Mouse (Mus musculus) midbrain, embryonic 14.5 days (tissue): Measurements from ENCODE around the gene Commd1. TPM values are rescaled to one million over a fixed set of nuclear protein-coding genes. Genes with fewer than 3 reads are reported as not detected.
A peak's percentile ranks its signal among the peaks of the same experiment; 100 is the strongest.

ENCODE experiments used
- ATAC-seq: fragments of 200-750 bp; cut with Nextera tagmentation; 2 replicates; pipeline ENCODE4 v1.8.0; 2017; ENCODE audit warnings: moderate number of reproducible peaks, moderate library complexity; ENCODE audit not compliant: low FRiP score, low TSS enrichment
- DNase-seq: peaks from one replicate; pipeline ENCODE4 v3.0.0-alpha.2; 2015
- H3K27ac ChIP-seq: fragments of 300-500 bp; sonication (generic); replicated peaks from 2 replicates; pipeline ENCODE4 v1.5.1; 2014; ENCODE audit warnings: mild to moderate bottlenecking, low read depth, low read length, moderate library complexity
- H3K27me3 ChIP-seq: fragments of 300-500 bp; sonication (generic); 2 replicates; pipeline ENCODE4 v1.6.1; 2014; ENCODE audit warnings: low read length, control low read depth, mixed read lengths; ENCODE audit not compliant: control insufficient read depth, insufficient read depth
- H3K36me3 ChIP-seq: fragments of 300-500 bp; sonication (generic); 2 replicates; pipeline ENCODE4 v1.6.1; 2014; ENCODE audit warnings: low read length, control low read depth; ENCODE audit not compliant: control insufficient read depth, insufficient read depth
- H3K4me1 ChIP-seq: fragments of 300-500 bp; sonication (generic); 2 replicates; pipeline ENCODE4 v1.6.1; 2014; ENCODE audit warnings: mild to moderate bottlenecking, antibody characterized with exemption, low read length, control low read depth; ENCODE audit not compliant: control insufficient read depth, insufficient read depth
- H3K4me2 ChIP-seq: fragments of 300-500 bp; sonication (generic); 2 replicates; pipeline ENCODE4 v1.6.1; 2014; ENCODE audit warnings: mild to moderate bottlenecking, low read length, moderate library complexity
- H3K4me3 ChIP-seq: fragments of 300-500 bp; sonication (generic); replicated peaks from 2 replicates; pipeline ENCODE4 v1.5.1; 2014; ENCODE audit warnings: low read depth, low read length
- H3K9ac ChIP-seq: fragments of 300-500 bp; sonication (generic); replicated peaks from 2 replicates; pipeline ENCODE4 v1.6.1; 2014; ENCODE audit warnings: mild to moderate bottlenecking, low read length, moderate library complexity
- H3K9me3 ChIP-seq: fragments of 300-500 bp; sonication (generic); 2 replicates; pipeline ENCODE4 v1.6.1; 2016; ENCODE audit warnings: low read length, control low read depth, mixed read lengths; ENCODE audit not compliant: control insufficient read depth
- WGBS: fragments of 180-500 bp; shearing (Covaris S2); extraction: QIAGEN DNeasy Blood & Tissue Kit; methylation state at CpG from one replicate; pipeline ENCODE4 v1.1.7; 2014; 5-methylcytosine and 5-hydroxymethylcytosine counted together
- polyA plus RNA-seq: library from polyadenylated mRNA; unstranded; fragments of >200 nt; fragmentation: Nextera tagmentation; extraction: Ambion mirVana; gene quantifications from 2 replicates; pipeline ENCODE4 v1.2.1, GENCODE M21; 2014

Gene Commd1
- polyA plus RNA-seq, result 266 and 270 TPM in 2 replicates

DNA sequence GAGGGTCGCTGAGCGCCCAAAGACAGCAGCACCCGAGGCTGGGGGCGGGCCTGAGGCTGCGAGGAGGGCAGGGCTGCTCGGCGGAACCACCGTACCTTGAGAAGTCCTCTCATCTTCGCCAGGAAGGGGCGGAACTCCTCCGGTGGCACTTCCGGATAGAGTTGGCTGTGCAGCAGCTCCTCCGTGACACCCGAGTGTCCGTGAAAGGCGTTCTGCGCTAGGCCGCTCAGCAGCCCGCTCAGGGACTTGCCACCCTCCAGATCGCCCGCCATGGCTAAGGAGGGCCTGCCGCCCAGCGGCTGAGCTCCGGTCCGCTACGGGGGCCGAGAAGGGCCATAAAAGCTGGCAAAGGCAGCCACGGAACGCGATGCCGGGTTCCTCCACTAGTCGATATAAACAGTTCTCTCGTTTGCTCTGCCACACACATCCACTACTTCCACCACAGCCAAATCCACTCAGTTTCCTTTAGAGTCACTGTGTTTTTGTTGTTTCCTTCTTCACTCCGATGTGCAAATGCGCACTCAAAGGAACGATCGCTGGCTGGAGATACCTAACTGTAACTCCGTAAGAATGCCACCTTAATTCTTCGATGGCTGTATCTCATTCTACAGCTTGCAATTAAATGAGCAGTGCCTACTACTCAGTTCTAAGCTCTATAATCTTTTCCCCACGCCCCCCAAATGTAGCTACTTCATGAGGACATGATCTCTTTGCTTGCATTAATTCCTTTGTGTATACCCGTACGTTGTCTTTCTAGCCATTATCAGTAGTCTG, at the start of gene Commd1, which contains the start of gene Gm28048:
Gene Commd1, minus strand, starts transcription at position 399 of the 774 bp plus-strand sequence.
Gene Gm28048, minus strand, starts transcription at position 107 of the 774 bp plus-strand sequence.
- 3% methylated on average over 42 of the region's 42 CpGs for WGBS
- ATAC-seq (peak; percentile 91), DNase-seq (peak; percentile 97)
- peak within 1 kb of the TSS; percentile 79 for H3K4me2 ChIP-seq
- no peaks in the 10 kb centered on the region for H3K9me3 ChIP-seq
- peak within 1 kb of the TSS; percentile 59 for H3K4me3 ChIP-seq
- peaks cover 16% of the 10 kb centered on the region; the same call in 1 of the 2 replicates for H3K36me3 ChIP-seq
- H3K27ac ChIP-seq, result peak within 1 kb of the TSS; percentile 92
- peaks cover 8% of the 10 kb centered on the region for H3K4me1 ChIP-seq
- no peaks in the 10 kb centered on the region for H3K27me3 ChIP-seq
- H3K9ac ChIP-seq, result peak within 1 kb of the TSS; percentile 76

DNA sequence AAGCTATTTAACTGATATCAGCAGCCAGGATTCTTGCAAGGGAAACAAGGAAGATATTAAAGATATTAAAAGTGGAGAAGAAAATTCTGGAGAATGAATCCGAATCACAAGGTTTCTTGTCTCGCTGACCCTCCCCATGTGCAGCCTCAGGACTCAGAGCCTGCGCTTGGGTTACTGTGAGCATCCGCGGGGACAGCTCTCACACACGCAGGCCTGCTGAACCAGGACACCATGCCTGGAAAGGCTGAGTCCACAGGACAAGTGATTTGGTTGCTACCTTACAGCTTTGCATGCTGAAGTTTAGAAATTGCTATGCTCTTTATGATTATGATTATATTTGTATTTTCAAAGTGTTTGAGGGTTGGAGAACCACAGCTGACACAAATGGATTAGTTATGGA, 47.2 kb upstream of the Commd1 start:
- H3K36me3 ChIP-seq, result no peaks in the 10 kb centered on the region
- no peak overlapping the region for H3K4me3 ChIP-seq
- no peak overlapping the region for H3K27ac ChIP-seq
- no peaks in the 10 kb centered on the region for H3K9me3 ChIP-seq
- H3K4me1 ChIP-seq, result no peaks in the 10 kb centered on the region
- no peak overlapping the region for H3K4me2 ChIP-seq
- H3K27me3 ChIP-seq, result no peaks in the 10 kb centered on the region
- ATAC-seq, result no peak
- no peak overlapping the region for H3K9ac ChIP-seq
- DNase-seq, result no peak
- WGBS, result 80% methylated on average over 6 of the region's 6 CpGs

DNA sequence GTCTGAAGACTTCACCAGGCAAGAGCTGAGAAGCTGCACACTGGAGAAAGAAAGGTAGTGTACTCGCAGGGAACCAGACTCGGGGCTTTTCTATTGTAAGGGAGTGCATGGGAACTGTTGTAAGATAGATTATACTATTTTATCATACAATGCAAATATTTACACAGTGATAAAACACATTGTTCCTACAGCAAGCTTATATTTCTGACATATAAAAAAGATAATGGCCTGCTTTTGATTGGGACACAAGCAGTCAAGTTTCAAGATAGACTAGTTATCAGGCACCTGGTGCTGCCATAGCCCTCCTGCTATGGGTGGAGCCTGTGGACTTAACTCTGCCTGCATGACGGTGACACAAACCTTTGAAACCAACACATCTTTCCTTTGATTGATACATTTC, 46.8 kb upstream of the Commd1 start:
- Histone ChIP-seq H3K4me3 (no peak overlapping the region), H3K9ac (no peak overlapping the region), H3K4me2 (no peak overlapping the region), H3K27ac (no peak overlapping the region), H3K36me3 (no peaks in the 10 kb centered on the region), H3K27me3 (no peaks in the 10 kb centered on the region), H3K4me1 (no peaks in the 10 kb centered on the region), H3K9me3 (no peaks in the 10 kb centered on the region)
- ATAC-seq (no peak), DNase-seq (no peak)
- WGBS, result 72% methylated on average over 3 of the region's 3 CpGs

DNA sequence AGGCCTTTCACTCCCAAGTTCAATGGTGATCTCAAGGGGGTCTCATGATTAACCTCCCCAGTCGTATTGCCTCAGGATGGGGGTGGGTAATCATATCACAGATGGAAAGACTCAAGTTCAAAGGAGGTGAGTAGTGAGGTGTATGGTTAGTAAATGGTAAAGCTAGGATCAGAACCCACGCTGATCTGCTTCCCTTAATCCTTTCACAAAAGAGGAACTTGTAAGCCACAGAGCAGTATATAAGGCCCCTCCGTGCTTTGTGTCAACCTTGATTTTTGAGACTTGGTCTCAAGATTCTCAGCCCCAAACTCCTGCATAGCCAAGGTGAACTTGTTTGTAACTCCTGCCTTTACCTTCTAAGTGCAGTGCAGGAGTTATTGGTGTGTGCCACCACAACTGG, 42.0 kb upstream of the Commd1 start:
- no peaks in the 10 kb centered on the region for H3K4me1 ChIP-seq
- no peaks in the 10 kb centered on the region for H3K27me3 ChIP-seq
- no peak overlapping the region for H3K4me2 ChIP-seq
- no peak for ATAC-seq
- 54% methylated on average over 3 of the region's 3 CpGs for WGBS
- no peak for DNase-seq
- H3K9me3 ChIP-seq, result no peaks in the 10 kb centered on the region
- H3K9ac ChIP-seq, result no peak overlapping the region
- H3K36me3 ChIP-seq, result no peaks in the 10 kb centered on the region
- no peak overlapping the region for H3K4me3 ChIP-seq
- no peak overlapping the region for H3K27ac ChIP-seq

DNA sequence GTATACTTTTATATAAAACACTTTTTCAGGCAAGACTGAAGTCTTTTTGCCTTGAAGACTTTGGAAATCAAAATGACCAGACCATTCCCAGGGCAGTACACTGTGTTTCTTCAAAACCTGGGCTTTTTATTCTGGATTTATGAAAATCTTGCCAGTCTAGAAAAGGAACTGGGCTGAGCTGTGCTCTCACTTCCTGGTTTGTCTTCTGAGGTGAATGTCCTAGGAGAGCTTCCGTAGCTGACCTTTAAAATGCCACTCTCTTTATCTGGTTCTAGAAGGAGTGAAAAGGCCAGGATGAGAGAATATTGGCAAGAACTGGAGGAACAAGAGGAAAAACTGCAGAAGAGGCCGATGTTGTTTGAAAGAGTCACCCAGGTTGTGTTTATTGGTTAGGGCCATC, 41.0 kb upstream of the Commd1 start:
- WGBS, result 96% methylated on average over 2 of the region's 2 CpGs
- Histone ChIP-seq H3K27me3 (no peaks in the 10 kb centered on the region), H3K4me3 (no peak overlapping the region), H3K9me3 (no peaks in the 10 kb centered on the region), H3K4me1 (no peaks in the 10 kb centered on the region), H3K36me3 (no peaks in the 10 kb centered on the region), H3K9ac (no peak overlapping the region), H3K4me2 (no peak overlapping the region), H3K27ac (no peak overlapping the region)
- ATAC-seq (no peak), DNase-seq (no peak)

DNA sequence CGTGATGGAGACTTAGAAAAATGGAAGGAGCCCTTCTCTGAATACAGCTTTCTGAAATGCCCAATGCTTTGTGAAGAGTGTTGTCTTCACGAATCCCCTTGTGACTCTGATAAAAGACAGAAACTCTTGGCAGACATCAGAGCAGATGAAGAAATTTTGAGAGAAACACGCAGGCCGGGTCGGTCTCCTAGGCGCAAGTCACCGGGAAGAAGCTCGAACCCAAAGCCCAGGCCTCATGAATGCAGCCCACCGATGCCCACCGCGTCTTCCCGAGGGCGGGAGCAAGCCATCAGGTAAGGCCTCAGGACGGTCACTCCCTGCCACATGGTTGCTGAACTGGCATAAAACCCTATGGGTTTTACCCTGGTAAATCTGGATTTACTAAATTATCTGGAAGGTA, 38.7 kb upstream of the Commd1 start:
- H3K4me3 ChIP-seq, result no peak overlapping the region
- WGBS, result 94% methylated on average over 14 of the region's 14 CpGs
- no peak for ATAC-seq
- DNase-seq, result no peak
- H3K9ac ChIP-seq, result no peak overlapping the region
- no peaks in the 10 kb centered on the region for H3K27me3 ChIP-seq
- H3K4me1 ChIP-seq, result no peaks in the 10 kb centered on the region
- H3K9me3 ChIP-seq, result no peaks in the 10 kb centered on the region
- no peaks in the 10 kb centered on the region for H3K36me3 ChIP-seq
- H3K4me2 ChIP-seq, result no peak overlapping the region
- H3K27ac ChIP-seq, result no peak overlapping the region

DNA sequence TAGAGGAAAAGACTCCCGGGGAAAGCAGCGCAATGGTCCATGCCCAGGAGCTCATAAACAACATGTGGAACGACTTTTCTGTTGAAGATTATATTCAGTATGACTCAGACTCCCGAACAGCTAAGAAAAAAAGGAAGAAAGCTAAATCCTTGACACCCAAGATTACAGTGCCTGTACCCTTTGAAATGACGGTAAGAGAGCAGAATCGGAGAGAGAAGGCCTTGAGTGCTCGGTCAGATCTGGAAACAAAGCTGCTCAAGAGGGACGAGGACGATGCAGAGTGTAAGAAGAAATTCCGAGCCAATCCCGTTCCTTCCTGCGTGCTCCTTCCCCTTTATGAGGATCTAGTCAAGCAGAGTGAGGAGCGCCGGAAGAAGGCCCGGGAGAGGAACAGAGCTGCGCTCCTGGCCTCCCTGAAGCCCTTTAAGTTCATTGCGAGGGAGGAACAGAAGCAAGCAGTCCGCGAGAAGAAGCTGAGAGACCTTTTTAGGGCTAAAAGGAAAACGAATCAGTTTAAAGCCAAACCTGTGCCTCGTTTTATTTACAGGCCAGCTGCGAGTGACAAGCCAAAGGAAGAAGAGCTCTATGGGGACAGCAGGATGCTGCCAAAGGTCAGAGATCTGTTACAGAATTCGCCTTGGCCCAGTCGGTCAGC, 38.1 kb upstream of the Commd1 start:
- 68% methylated on average over 24 of the region's 24 CpGs for WGBS
- H3K36me3 ChIP-seq, result no peaks in the 10 kb centered on the region
- no peak overlapping the region for H3K9ac ChIP-seq
- DNase-seq (no peak), ATAC-seq (no peak)
- H3K9me3 ChIP-seq, result no peaks in the 10 kb centered on the region
- H3K4me3 ChIP-seq, result no peak overlapping the region
- H3K27me3 ChIP-seq, result no peaks in the 10 kb centered on the region
- no peaks in the 10 kb centered on the region for H3K4me1 ChIP-seq
- H3K4me2 ChIP-seq, result no peak overlapping the region
- no peak overlapping the region for H3K27ac ChIP-seq

DNA sequence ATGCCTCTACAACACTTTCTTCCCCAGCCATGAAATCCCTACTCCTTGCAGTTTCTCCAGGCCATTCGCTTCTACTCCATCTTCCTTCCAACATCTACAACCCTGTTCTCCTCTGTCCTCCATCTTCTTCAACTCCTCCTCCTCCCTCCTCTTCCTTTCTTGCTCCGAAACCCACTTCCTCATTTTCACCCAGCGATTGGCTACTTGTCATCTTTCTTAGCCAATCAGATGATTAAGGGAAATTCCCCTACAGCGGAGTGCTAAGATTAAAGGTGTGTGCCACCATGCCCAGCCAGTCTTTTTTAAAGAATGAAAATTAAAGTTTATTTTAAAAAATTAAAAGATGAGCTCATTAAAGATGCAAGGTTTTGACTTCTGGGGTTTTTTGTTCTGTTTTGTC, 35.8 kb upstream of the Commd1 start:
- ATAC-seq, result no peak
- H3K27ac ChIP-seq, result no peak overlapping the region
- WGBS, result 94% methylated on average over 4 of the region's 4 CpGs
- no peak overlapping the region for H3K4me3 ChIP-seq
- DNase-seq, result no peak
- H3K27me3 ChIP-seq, result no peaks in the 10 kb centered on the region
- H3K36me3 ChIP-seq, result no peaks in the 10 kb centered on the region
- H3K4me2 ChIP-seq, result no peak overlapping the region
- no peaks in the 10 kb centered on the region for H3K4me1 ChIP-seq
- no peak overlapping the region for H3K9ac ChIP-seq
- H3K9me3 ChIP-seq, result no peaks in the 10 kb centered on the region

DNA sequence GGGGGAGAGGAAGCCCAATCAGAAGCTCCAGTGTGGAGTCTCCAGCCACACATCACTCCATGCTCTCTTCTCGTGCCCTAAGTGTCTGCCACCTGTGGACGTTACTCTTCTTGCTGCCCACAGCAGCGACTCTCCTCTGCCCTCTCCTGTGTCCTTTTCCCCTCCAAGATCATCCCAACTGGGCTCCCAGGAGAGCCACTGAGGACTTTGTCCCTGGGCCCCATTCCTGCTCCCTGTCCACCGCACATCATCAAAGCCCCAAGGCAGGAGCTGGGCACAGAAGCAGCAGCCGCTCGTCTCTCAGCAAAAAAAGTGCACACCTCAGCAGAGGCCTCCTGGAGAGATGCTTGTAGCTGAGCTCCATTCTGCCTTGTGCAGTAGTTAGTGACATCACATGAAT, 32.8 kb upstream of the Commd1 start:
- H3K27ac ChIP-seq, result no peak overlapping the region
- H3K4me3 ChIP-seq, result no peak overlapping the region
- no peaks in the 10 kb centered on the region for H3K27me3 ChIP-seq
- WGBS, result 80% methylated on average over 6 of the region's 6 CpGs
- no peaks in the 10 kb centered on the region for H3K9me3 ChIP-seq
- H3K9ac ChIP-seq, result no peak overlapping the region
- no peak for DNase-seq
- ATAC-seq, result no peak
- no peaks in the 10 kb centered on the region for H3K36me3 ChIP-seq
- no peak overlapping the region for H3K4me2 ChIP-seq
- no peaks in the 10 kb centered on the region for H3K4me1 ChIP-seq
